Comparison of ENCODE assay signal across 8 mouse cellular contexts in genomic region chr10:117062894-117063253, GRCm38 (mm10). TPM values are rescaled to one million over a fixed set of nuclear protein-coding genes. Genes with fewer than 3 reads are reported as not detected.
DNase-seq lines count a peak whose midpoint lies in the region; ATAC-seq and TF ChIP-seq lines count a peak whose summit lies in the region.

No protein-coding gene starts in this region.

- TF ChIP-seq POLR2A in lung, adult 2 months (IDR thresholded peaks at IDR 0.05; ENCODE audit: borderline replicate concordance, extremely low read depth, low read depth, low read length): no peak
- TF ChIP-seq POLR2A in embryonic fibroblast, embryonic 13.5 days (IDR thresholded peaks at IDR 0.05; ENCODE audit: low read depth, low read length): no peak

- no peak for DNase-seq in lung, adult 2 months
- DNase-seq in lung, postnatal 4 days: no peak
- no peak for DNase-seq in cerebellum, adult 18-20 months
- DNase-seq in lung, postnatal 36 days: no peak

- 3% methylated on average over 15 of the region's 15 CpGs for WGBS in lung, adult 2 months
- WGBS in limb, embryonic 12.5 days: 4% methylated on average over 15 of the region's 15 CpGs
- 2% methylated on average over 15 of the region's 15 CpGs for WGBS in neural tube, embryonic 13.5 days

- peaks cover 43% of the 10 kb centered on the region for H3K36me3 ChIP-seq in limb, embryonic 12.5 days
- peaks cover 43% of the 10 kb centered on the region for H3K36me3 ChIP-seq in neural tube, embryonic 13.5 days

- H3K27ac ChIP-seq in embryonic fibroblast, embryonic 13.5 days (ENCODE audit: insufficient read depth, low read length): peak overlapping the region; percentile 7; the same call in 1 of the 2 replicates
- peak overlapping the region; percentile 91 for H3K27ac ChIP-seq in limb, embryonic 12.5 days
- peak overlapping the region; percentile 87 for H3K27ac ChIP-seq in neural tube, embryonic 13.5 days (replicated peaks)

- H3K9me3 ChIP-seq in limb, embryonic 12.5 days: no peaks in the 10 kb centered on the region
- no peaks in the 10 kb centered on the region for H3K9me3 ChIP-seq in neural tube, embryonic 13.5 days

- no peak for ATAC-seq in limb, embryonic 12.5 days (ENCODE audit: insufficient number of reproducible peaks, insufficient read depth, low FRiP score, low TSS enrichment, low read depth)
- no peak for ATAC-seq in neural tube, embryonic 13.5 days (ENCODE audit: low read depth)
- no peak for ATAC-seq in cerebellum, adult (ENCODE audit: insufficient number of reproducible peaks, low FRiP score, low TSS enrichment)

- no peak for TF ChIP-seq CTCF in lung, adult 2 months (IDR thresholded peaks at IDR 0.05; ENCODE audit: insufficient read depth, low read length)
- TF ChIP-seq CTCF in embryonic fibroblast, embryonic 13.5 days (IDR thresholded peaks at IDR 0.05; ENCODE audit: borderline replicate concordance, insufficient read depth, low read length): no peak

- peak overlapping the region; percentile 99 for H3K4me3 ChIP-seq in lung, adult 2 months (replicated peaks; ENCODE audit: extremely low read depth, low read depth, low read length)
- H3K4me3 ChIP-seq in embryonic fibroblast, embryonic 13.5 days (ENCODE audit: insufficient read depth, low read length): peak overlapping the region; percentile 78
- H3K4me3 ChIP-seq in limb, embryonic 12.5 days (replicated peaks): peak overlapping the region; percentile 91
- peak overlapping the region; percentile 68 for H3K4me3 ChIP-seq in neural tube, embryonic 13.5 days

- no peaks in the 10 kb centered on the region for H3K27me3 ChIP-seq in limb, embryonic 12.5 days
- no peaks in the 10 kb centered on the region for H3K27me3 ChIP-seq in neural tube, embryonic 13.5 days

- H3K4me1 ChIP-seq in lung, adult 2 months (ENCODE audit: control insufficient read depth, insufficient read depth, low read length): no peaks in the 10 kb centered on the region
- peaks cover 3% of the 10 kb centered on the region for H3K4me1 ChIP-seq in embryonic fibroblast, embryonic 13.5 days (ENCODE audit: control insufficient read depth, insufficient read depth, low read length)
- peaks cover 13% of the 10 kb centered on the region for H3K4me1 ChIP-seq in limb, embryonic 12.5 days (replicated peaks)
- peaks cover 23% of the 10 kb centered on the region for H3K4me1 ChIP-seq in neural tube, embryonic 13.5 days (replicated peaks)

- H3K4me2 ChIP-seq in limb, embryonic 12.5 days: peak overlapping the region; percentile 93
- H3K4me2 ChIP-seq in neural tube, embryonic 13.5 days: peak overlapping the region; percentile 94

- peak overlapping the region; percentile 86 for H3K9ac ChIP-seq in limb, embryonic 12.5 days (replicated peaks)
- peak overlapping the region; percentile 81 for H3K9ac ChIP-seq in neural tube, embryonic 13.5 days

RNA-seq across cellular contexts. Expression of gene Cct2, which starts 0.7 kb away (rescaled TPM):
- 36.0 and 56.1 TPM in 2 replicates for polyA plus RNA-seq in lung, adult 2 months (2012; rRNA removed)
- polyA plus RNA-seq in embryonic fibroblast, embryonic 13.5 days (2011; ENCODE audit: insufficient read length, low read depth, missing spikeins): 458 and 514 TPM in 2 replicates
- polyA plus RNA-seq in limb, embryonic 12.5 days (2016; fragmentation: Nextera tagmentation; extraction: Ambion mirVana): 272 and 279 TPM in 2 replicates
- polyA plus RNA-seq in neural tube, embryonic 13.5 days (2015; fragmentation: Nextera tagmentation; extraction: Ambion mirVana): 279 and 303 TPM in 2 replicates

RNA-seq across cellular contexts. Expression of gene Lrrc10, which starts 17.7 kb away (rescaled TPM):
- 1.1 and 2.4 TPM in 2 replicates for polyA plus RNA-seq in lung, adult 2 months (2012; rRNA removed)
- polyA plus RNA-seq in embryonic fibroblast, embryonic 13.5 days (2011; ENCODE audit: insufficient read length, low read depth, missing spikeins): not detected in 2 replicates
- 0.19 TPM in 2 replicates for polyA plus RNA-seq in limb, embryonic 12.5 days (2016; fragmentation: Nextera tagmentation; extraction: Ambion mirVana)
- not detected in 2 replicates for polyA plus RNA-seq in neural tube, embryonic 13.5 days (2015; fragmentation: Nextera tagmentation; extraction: Ambion mirVana)

Comparison
In these comparisons a context has a peak if more than half of its experiments do, and no peak if none do; other contexts are left out.
1. H3K27ac ChIP-seq: peak in every context shown above with its lines; median percentile 91 in limb, embryonic 12.5 days; 87 in neural tube, embryonic 13.5 days; 7 in embryonic fibroblast, embryonic 13.5 days.